Mouse (Mus musculus): ENCODE data around the gene Arg2. TPM values are rescaled to one million over a fixed set of nuclear protein-coding genes. Genes with fewer than 3 reads are reported as not detected.

Arg2 gene
- total RNA-seq (2023), result not detected

GRCm38 (mm10) chr12:79130299-79131177 lies at the start of gene Arg2:
Gene Arg2, plus strand, starts transcription at chr12:79130777.

GRCm38 (mm10) chr12:79089182-79089812 lies 41.3 kb upstream of the Arg2 start, which contains the start of gene Pigh:
Gene Pigh, minus strand, starts transcription at chr12:79089651.

GRCm38 (mm10) chr12:79172019-79172941 lies 41.7 kb downstream of the Arg2 start, which contains the start of gene Vti1b:
Gene Vti1b, minus strand, starts transcription at chr12:79172667.

GRCm38 (mm10) chr12:79192193-79192592 lies 61.6 kb downstream of the Arg2 start, which contains the start of gene Rdh11:
Gene Rdh11, minus strand, starts transcription at chr12:79192293.

Other genes with a start within 250 kb of the Arg2 start
- gene Plek2, start 223.8 kb upstream of the Arg2 start, total RNA-seq (2023), result not detected
- gene Tmem229b, start 123.2 kb upstream of the Arg2 start, total RNA-seq (2023), result 47.3 TPM
- 0.80 TPM for gene Plekhh1, start 101.6 kb upstream of the Arg2 start, total RNA-seq (2023)
- gene Pigh, start 41.1 kb upstream of the Arg2 start, total RNA-seq (2023), result 6.8 TPM
- gene Vti1b, start 41.9 kb downstream of the Arg2 start, total RNA-seq (2023), result 60.9 TPM
- gene Rdh11, start 61.5 kb downstream of the Arg2 start, total RNA-seq (2023), result 18.1 TPM
- gene Rdh12, start 78.1 kb downstream of the Arg2 start, total RNA-seq (2023), result 2.4 TPM
- 81.3 TPM for gene Zfyve26, start 165.5 kb downstream of the Arg2 start, total RNA-seq (2023)
- 0.44 TPM for gene Rad51b, start 166.5 kb downstream of the Arg2 start, total RNA-seq (2023)

Measured in CD4-positive naive resting alpha-beta T cell, adult 57 days (primary cell).